Mouse (Mus musculus): ENCODE measurements at regions not wholly inside any gene's neighbourhood (a gene's known extent, or its start where the extent isn't known, plus 50 kb on each side); places are given as distances from the start of the nearest gene placed in this dataset.
"Not testable (repeated sequence)": the region's sequence is repeated elsewhere in the genome, so short reads cannot be mapped to it uniquely, and the experiment has no call there.

DNA sequence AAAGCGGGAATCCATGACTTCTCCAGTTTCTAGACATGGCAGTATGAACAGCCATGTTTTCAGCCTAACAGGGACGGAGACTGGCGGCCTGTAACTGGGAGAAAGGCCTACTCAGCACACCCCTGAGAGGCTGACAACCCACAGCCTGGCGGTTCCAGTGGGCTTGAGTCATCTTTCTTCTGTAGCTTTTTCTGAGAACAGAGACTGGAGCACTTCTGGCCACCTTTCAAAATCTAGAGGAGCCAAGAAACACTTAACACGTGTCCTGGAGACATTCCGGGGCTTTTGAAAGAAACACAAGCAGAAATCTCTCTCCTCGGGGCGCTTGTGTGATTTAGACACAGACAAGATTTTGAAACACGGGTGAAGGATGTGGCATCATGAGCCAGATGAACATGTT, 250.1 kb downstream of the Prex1 start:
- no peak overlapping the region for H3K4me3 ChIP-seq (ENCODE audit: low read depth, low read length)
- DNase-seq (peak; percentile 73), ATAC-seq (ENCODE audit: insufficient read depth) (no peak)
- 0 out of 2 replicates have a peak, but pooled peaks cover 4% of the 10 kb centered on the region for H3K4me1 ChIP-seq (ENCODE audit: insufficient read depth)
- no peaks in the 10 kb centered on the region for H3K27me3 ChIP-seq (ENCODE audit: insufficient read depth, low read length)
- H3K9ac ChIP-seq: no peak overlapping the region; the same call in 1 of the 2 replicates
- WGBS: 54% methylated on average over 9 of the region's 9 CpGs
- peak overlapping the region; percentile 54; the same call in 1 of the 2 replicates for H3K27ac ChIP-seq (ENCODE audit: low read depth)
- H3K4me2 ChIP-seq: no peak overlapping the region
- no peaks in the 10 kb centered on the region for H3K9me3 ChIP-seq (ENCODE audit: low read depth, low read length)
- no peaks in the 10 kb centered on the region for H3K36me3 ChIP-seq (ENCODE audit: insufficient read depth)
- TF ChIP-seq CTCF (IDR thresholded peaks at IDR 0.05; ENCODE audit: low read depth): no peak

DNA sequence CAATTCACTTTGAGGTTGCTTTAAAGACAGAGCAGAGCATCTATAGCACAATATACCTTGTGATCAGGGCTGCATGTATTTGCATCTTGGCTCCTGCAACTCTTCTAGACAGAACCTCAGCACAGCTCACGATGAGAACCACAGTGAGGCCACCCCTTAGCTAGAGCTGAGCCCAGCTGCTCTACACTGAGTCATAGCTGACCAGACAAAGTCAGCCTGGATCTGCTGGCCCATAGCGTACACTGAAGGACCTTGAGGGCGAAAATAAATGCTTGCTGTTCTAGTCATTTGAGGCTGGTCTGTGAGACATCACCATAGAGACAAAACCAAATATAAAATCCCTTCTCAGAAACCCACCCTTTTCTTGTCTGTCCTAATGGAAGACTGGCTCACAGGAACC, 251.7 kb downstream of the Prex1 start:
- H3K4me2 ChIP-seq: no peak overlapping the region
- no peak overlapping the region for H3K9ac ChIP-seq
- H3K4me1 ChIP-seq (ENCODE audit: insufficient read depth): 0 out of 2 replicates have a peak, but pooled peaks cover 3% of the 10 kb centered on the region
- no peaks in the 10 kb centered on the region for H3K27me3 ChIP-seq (ENCODE audit: insufficient read depth, low read length)
- no peaks in the 10 kb centered on the region for H3K9me3 ChIP-seq (ENCODE audit: low read depth, low read length)
- no peak overlapping the region for H3K4me3 ChIP-seq (ENCODE audit: low read depth, low read length)
- DNase-seq (no peak), ATAC-seq (ENCODE audit: insufficient read depth) (no peak)
- no peaks in the 10 kb centered on the region for H3K36me3 ChIP-seq (ENCODE audit: insufficient read depth)
- H3K27ac ChIP-seq (ENCODE audit: low read depth): no peak overlapping the region
- WGBS: 86% methylated on average over 3 of the region's 3 CpGs
- no peak for TF ChIP-seq CTCF (IDR thresholded peaks at IDR 0.05; ENCODE audit: low read depth)

DNA sequence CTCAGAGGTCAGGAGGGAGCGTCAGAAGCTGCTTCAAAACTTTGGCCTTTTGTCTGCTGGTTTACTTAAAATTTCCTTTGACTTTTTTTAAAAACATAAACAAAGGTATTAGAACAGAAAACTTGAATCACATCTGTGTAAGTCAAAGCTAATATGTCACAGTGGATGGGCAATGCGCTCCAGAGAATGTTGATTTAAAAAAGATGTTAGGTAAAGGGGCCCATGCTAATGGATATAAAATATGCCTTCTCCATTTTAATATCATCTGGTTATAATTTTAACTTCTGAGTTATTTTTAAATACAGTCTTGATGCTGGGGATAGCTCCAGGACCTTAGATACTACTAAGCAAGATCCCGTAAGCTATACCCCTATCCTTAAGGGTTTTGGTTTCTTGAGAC, 252.5 kb downstream of the Prex1 start:
- DNase-seq (no peak), ATAC-seq (ENCODE audit: insufficient read depth) (no peak)
- Histone ChIP-seq H3K27me3 (ENCODE audit: insufficient read depth, low read length) (no peaks in the 10 kb centered on the region), H3K27ac (ENCODE audit: low read depth) (no peak overlapping the region), H3K36me3 (ENCODE audit: insufficient read depth) (no peaks in the 10 kb centered on the region), H3K9me3 (ENCODE audit: low read depth, low read length) (no peaks in the 10 kb centered on the region), H3K4me3 (ENCODE audit: low read depth, low read length) (no peak overlapping the region), H3K9ac (no peak overlapping the region), H3K4me1 (ENCODE audit: insufficient read depth) (0 out of 2 replicates have a peak, but pooled peaks cover 3% of the 10 kb centered on the region), H3K4me2 (no peak overlapping the region)
- TF ChIP-seq CTCF (IDR thresholded peaks at IDR 0.05; ENCODE audit: low read depth): no peak
- WGBS: 81% methylated on average over 3 of the region's 3 CpGs

DNA sequence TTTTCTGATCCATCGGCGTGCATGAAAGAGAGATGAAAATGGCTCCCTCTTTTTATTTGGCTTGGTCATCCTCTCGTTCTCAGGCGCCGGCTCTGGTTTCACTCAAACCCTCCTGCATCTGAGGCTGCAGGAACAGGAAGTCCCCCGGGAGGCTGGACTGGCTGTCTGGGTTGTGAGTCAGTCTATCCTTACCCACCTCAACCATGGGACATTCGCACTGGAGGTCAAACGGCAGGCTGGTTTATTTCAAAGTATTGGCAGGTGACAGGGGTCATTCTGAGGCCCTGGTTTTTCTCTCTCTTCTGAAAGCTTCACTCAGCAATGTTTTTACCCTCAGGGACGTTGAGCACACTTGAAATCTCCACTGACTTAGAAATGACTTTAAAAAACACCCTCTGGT, 253.7 kb downstream of the Prex1 start:
- ATAC-seq (ENCODE audit: insufficient read depth): no peak
- no peak for DNase-seq
- Histone ChIP-seq H3K4me2 (no peak overlapping the region), H3K27ac (ENCODE audit: low read depth) (no peak overlapping the region), H3K4me3 (ENCODE audit: low read depth, low read length) (no peak overlapping the region), H3K27me3 (ENCODE audit: insufficient read depth, low read length) (no peaks in the 10 kb centered on the region), H3K4me1 (ENCODE audit: insufficient read depth) (0 out of 2 replicates have a peak, but pooled peaks cover 3% of the 10 kb centered on the region), H3K36me3 (ENCODE audit: insufficient read depth) (no peaks in the 10 kb centered on the region), H3K9me3 (ENCODE audit: low read depth, low read length) (no peaks in the 10 kb centered on the region), H3K9ac (no peak overlapping the region)
- 39% methylated on average over 9 of the region's 9 CpGs for WGBS
- no peak for TF ChIP-seq CTCF (IDR thresholded peaks at IDR 0.05; ENCODE audit: low read depth)

DNA sequence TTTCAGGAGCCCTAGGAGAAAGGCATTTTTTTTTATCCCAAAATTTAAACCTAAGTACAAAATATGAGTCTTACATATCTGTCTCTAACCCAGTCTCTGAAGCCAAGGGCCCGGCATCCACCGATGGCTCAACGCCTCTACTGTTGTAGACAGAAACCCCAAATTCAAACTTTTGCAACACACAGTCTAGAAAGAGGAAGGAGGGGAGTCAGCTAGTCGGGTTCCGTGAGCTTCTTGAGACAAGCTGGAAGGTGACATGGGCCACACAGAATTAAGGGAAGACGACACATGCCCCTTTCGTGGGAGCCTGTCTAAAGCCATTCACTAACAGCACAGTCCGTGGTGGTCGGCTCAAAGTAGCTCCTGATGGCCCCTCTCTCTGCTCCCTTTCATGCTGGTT, 254.7 kb downstream of the Prex1 start:
- 76% methylated on average over 9 of the region's 9 CpGs for WGBS
- ATAC-seq (ENCODE audit: insufficient read depth) (no peak), DNase-seq (no peak)
- Histone ChIP-seq H3K4me2 (no peak overlapping the region), H3K36me3 (ENCODE audit: insufficient read depth) (no peaks in the 10 kb centered on the region), H3K9ac (no peak overlapping the region), H3K4me1 (ENCODE audit: insufficient read depth) (0 out of 2 replicates have a peak, but pooled peaks cover 3% of the 10 kb centered on the region), H3K27ac (ENCODE audit: low read depth) (0 out of 2 replicates have a peak overlapping the region, but pooled peaks have one; percentile 45), H3K4me3 (ENCODE audit: low read depth, low read length) (no peak overlapping the region), H3K27me3 (ENCODE audit: insufficient read depth, low read length) (no peaks in the 10 kb centered on the region), H3K9me3 (ENCODE audit: low read depth, low read length) (no peaks in the 10 kb centered on the region)
- TF ChIP-seq CTCF (IDR thresholded peaks at IDR 0.05; ENCODE audit: low read depth): no peak

DNA sequence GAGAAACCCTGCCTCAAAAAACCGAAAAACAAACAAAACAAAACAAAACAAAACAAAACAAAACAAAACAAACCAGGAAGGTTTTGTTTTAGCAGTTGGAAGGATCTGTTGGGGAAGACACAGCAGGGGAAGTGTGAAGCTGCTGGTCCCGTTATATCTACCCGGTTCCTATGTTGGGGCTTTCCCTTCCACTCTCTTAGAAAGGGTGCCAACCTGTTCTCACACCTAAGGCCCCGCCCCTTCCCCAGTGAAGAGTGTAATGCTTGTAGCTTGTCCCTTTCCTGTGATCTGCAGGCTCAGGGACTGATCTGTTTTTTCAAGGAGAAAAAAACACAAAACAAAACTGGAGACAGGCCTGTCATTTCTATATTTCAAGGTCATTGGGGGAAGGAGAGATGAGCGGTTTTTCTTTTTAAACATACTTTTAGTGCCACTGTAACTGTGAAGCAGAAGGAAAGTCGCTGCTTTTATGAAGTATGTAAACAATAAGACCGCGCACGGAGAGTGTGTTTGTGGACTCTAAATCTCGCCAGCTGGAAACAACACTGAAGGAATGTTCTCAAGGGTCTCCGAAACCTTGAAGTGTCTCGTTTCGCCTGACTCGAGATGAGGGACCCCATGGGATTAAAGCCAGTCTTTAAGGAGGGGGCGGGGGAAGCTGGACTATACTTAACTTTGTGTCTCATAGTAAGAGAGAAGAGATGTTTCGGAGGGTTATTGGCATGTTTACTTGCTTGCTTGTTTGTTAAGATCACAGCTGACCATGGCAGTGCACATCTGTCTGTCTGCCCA, 256.1 kb downstream of the Prex1 start:
- Histone ChIP-seq H3K9ac (no peak overlapping the region), H3K4me3 (ENCODE audit: low read depth, low read length) (no peak overlapping the region), H3K36me3 (ENCODE audit: insufficient read depth) (no peaks in the 10 kb centered on the region), H3K4me1 (ENCODE audit: insufficient read depth) (0 out of 2 replicates have a peak, but pooled peaks cover 3% of the 10 kb centered on the region), H3K4me2 (peak overlapping the region; percentile 38; the same call in 1 of the 2 replicates), H3K27me3 (ENCODE audit: insufficient read depth, low read length) (no peaks in the 10 kb centered on the region), H3K27ac (ENCODE audit: low read depth) (peak overlapping the region; percentile 51; the same call in 1 of the 2 replicates), H3K9me3 (ENCODE audit: low read depth, low read length) (no peaks in the 10 kb centered on the region)
- no peak for TF ChIP-seq CTCF (IDR thresholded peaks at IDR 0.05; ENCODE audit: low read depth)
- DNase-seq: peak; percentile 80
- peak; percentile 65 for ATAC-seq (ENCODE audit: insufficient read depth)
- 17% methylated on average over 16 of the region's 16 CpGs for WGBS

DNA sequence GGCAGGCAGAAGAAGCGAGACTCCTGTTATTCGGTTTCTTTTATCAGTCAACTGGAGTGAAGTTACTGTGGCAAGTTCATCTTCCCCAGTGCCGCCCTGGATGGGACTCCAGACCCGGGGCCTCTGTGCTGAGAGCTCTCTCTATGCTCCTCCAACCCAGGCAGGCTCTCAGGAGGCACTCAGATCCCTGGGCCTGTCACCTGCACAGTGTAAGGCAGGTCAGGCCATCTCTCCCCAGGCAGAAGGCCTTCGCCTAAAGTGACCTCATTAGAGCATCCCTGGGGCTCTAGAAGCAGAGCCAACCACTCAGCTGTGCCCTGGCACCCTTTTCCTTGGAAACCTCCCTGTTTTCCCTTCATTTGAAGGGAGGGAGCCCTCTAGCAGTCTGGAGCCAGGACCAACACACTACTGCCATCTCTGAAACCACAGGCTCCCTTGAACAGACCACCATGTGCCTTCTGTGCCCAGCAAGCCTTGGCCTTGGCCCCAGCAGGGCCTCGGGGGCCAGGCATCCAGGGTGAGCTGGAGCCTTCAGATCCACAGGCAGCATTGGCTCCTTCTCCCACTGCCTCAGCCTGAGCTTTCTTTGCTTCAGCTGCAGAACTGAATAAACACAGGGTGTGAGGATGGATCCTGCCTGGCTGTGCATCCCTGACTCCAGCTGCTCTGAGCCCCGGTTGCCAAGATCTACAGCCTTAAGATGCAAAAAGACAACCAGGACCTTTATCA, 259.3 kb downstream of the Prex1 start:
- not testable (repeated sequence) for H3K27me3 ChIP-seq (ENCODE audit: insufficient read depth, low read length); H3K9me3 ChIP-seq (ENCODE audit: low read depth, low read length); H3K4me3 ChIP-seq (ENCODE audit: low read depth, low read length); H3K9ac ChIP-seq; H3K36me3 ChIP-seq (ENCODE audit: insufficient read depth); H3K4me1 ChIP-seq (ENCODE audit: insufficient read depth); H3K4me2 ChIP-seq
- peak overlapping the region; percentile 40; the same call in 1 of the 2 replicates for H3K27ac ChIP-seq (ENCODE audit: low read depth)
- 41% methylated on average over 2 of the region's 7 CpGs for WGBS
- ATAC-seq (ENCODE audit: insufficient read depth): peak; percentile 54; the same call in 1 of the 2 replicates
- peak; percentile 67 for DNase-seq
